Mouse (Mus musculus): Measurements from ENCODE around the gene Specc1. TPM values are rescaled to one million over a fixed set of nuclear protein-coding genes. Genes with fewer than 3 reads are reported as not detected.

Gene Specc1
- polyA plus RNA-seq, 1 experiment from 2014 or later: 41.3 TPM

DNA sequence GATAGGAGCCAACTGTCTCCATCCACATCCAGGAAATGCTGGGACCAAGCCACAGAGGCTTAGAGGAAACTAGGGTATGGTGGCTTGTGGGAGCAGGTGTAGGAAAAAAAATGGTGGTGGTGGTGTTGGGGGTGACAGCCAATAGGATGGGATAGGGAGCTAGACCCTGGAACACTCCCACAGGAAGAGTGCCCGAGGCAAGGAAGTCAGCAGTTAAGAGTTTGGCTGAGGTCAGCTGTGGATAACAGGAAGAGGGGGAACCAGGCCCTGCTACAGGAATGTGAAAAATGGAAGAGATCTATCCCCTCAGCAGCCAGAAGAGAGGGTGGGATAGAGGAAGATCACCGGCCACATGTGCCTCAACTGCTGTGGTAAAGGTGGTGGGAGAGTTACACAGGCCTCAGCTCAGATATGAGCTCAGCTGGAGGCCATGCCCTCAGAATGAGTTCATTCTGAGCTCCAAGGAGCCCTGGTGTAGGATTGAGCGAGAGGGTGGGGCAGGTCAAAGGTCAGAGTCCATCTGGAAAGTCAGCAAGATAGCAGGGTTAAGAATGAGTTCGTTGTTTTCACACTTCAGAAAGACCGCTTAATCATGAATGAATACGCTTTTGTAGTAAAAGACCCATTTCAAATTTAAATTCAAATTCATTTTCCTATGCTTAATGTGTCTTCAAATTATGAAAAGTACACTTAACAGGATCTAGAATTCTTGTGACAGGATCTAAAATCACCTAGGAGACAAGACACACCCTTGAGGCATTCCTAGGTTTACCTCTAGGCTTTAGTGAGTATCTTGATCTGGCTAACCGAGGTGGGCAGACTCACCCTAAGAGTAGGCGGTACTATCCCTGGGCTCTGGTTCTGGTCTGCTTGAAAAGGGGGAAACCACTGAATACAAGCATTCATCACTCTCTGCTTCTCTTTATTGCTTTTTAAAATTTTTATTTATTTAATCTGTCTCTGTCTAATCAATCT, 94.1 kb downstream of the Specc1 start:
- Histone ChIP-seq H3K36me3 (peaks cover 31% of the 10 kb centered on the region), H3K4me3 (replicated peaks) (no peak overlapping the region), H3K9ac (no peak overlapping the region), H3K9me3 (replicated peaks) (no peaks in the 10 kb centered on the region), H3K4me2 (no peak overlapping the region), H3K4me1 (replicated peaks) (peaks cover 9% of the 10 kb centered on the region; the same call in 1 of the 2 replicates), H3K27ac (no peak overlapping the region), H3K27me3 (no peaks in the 10 kb centered on the region)
- DNase-seq (no peak), ATAC-seq (ENCODE audit: low read depth) (peak; percentile 3; the same call in 1 of the 2 replicates)
- 72% methylated on average over 8 of the region's 8 CpGs for WGBS (ENCODE audit: insufficient replicate concordance)

DNA sequence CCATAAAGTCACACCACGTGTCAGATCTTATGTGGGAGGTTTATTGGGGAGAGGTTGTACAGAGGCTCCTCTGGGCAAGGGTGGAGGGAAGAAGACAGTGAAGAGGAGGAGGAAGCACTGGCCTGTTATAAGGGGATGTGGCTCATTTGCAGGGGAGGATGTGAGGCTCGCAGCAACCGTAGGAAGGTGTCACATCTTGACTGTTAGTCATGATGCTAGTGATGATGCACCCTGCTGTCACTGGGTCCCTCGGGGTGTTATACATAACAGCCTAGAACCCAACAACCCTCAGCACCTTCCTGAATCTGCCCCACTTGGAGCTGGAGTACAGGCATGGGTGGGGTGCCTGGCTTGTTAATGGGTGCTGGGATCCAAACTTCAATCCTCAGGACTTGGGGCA, 94.9 kb downstream of the Specc1 start:
- no peaks in the 10 kb centered on the region for H3K9me3 ChIP-seq (replicated peaks)
- H3K27ac ChIP-seq: no peak overlapping the region
- no peaks in the 10 kb centered on the region for H3K27me3 ChIP-seq
- H3K36me3 ChIP-seq: peaks cover 25% of the 10 kb centered on the region
- H3K4me1 ChIP-seq (replicated peaks): peaks cover 9% of the 10 kb centered on the region; the same call in 1 of the 2 replicates
- no peak overlapping the region for H3K4me3 ChIP-seq (replicated peaks)
- WGBS (ENCODE audit: insufficient replicate concordance): 76% methylated on average over 4 of the region's 4 CpGs
- no peak for DNase-seq
- no peak overlapping the region for H3K9ac ChIP-seq
- ATAC-seq (ENCODE audit: low read depth): no peak
- no peak overlapping the region for H3K4me2 ChIP-seq

DNA sequence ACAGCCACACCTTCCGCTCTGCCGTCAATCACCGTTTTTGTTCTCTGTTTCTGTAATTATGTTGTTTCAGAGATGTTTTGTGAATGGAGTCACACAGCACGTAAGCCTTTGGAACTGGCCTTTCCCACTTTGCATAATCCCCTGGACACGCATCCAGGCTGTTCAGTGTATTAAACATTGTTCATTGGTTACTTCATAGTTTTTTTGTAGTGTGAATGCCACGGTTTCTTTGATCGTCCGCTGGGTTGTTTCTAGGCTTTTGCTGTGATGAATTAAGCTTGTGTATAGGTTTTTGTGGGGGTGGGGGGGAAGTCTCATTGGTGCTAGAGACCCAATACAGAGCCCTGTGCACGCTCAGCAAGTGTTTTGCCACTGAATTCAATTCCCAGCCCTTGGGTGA, 97.4 kb downstream of the Specc1 start:
- DNase-seq (no peak), ATAC-seq (ENCODE audit: low read depth) (no peak)
- Histone ChIP-seq H3K4me2 (no peak overlapping the region), H3K4me3 (replicated peaks) (no peak overlapping the region), H3K4me1 (replicated peaks) (peaks cover 9% of the 10 kb centered on the region; the same call in 1 of the 2 replicates), H3K27ac (no peak overlapping the region), H3K27me3 (no peaks in the 10 kb centered on the region), H3K36me3 (peaks cover 25% of the 10 kb centered on the region), H3K9ac (no peak overlapping the region), H3K9me3 (replicated peaks) (no peaks in the 10 kb centered on the region)
- 90% methylated on average over 9 of the region's 9 CpGs for WGBS (ENCODE audit: insufficient replicate concordance)

DNA sequence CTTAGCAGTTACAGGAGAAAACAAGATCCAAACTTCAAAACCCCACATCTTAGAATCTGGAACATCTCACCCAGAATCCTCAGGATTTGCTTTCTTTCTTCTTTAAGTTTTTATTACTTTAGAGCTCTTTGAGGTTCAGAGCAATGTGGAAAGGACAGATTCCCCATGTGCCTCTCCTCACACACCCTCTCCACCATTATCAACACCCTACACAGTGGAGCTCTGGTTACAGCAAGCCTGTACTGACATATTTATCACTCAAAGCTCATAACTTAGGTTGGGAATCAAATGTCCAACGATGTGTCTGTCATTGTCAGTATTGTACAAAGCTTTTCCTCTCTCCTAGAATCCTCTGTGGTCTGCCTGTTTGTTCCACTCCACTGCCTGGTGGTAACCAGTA, 108.0 kb downstream of the Specc1 start:
- DNase-seq (no peak), ATAC-seq (ENCODE audit: low read depth) (peak; percentile 67; the same call in 1 of the 2 replicates)
- H3K27ac ChIP-seq: no peak overlapping the region
- H3K4me3 ChIP-seq (replicated peaks): no peak overlapping the region
- no peaks in the 10 kb centered on the region for H3K36me3 ChIP-seq
- no peaks in the 10 kb centered on the region for H3K9me3 ChIP-seq (replicated peaks)
- WGBS (ENCODE audit: insufficient replicate concordance): 8% methylated on average over 1 of the region's 1 CpGs
- no peak overlapping the region for H3K4me2 ChIP-seq
- H3K4me1 ChIP-seq (replicated peaks): peaks cover 44% of the 10 kb centered on the region
- no peak overlapping the region for H3K9ac ChIP-seq
- no peaks in the 10 kb centered on the region for H3K27me3 ChIP-seq

DNA sequence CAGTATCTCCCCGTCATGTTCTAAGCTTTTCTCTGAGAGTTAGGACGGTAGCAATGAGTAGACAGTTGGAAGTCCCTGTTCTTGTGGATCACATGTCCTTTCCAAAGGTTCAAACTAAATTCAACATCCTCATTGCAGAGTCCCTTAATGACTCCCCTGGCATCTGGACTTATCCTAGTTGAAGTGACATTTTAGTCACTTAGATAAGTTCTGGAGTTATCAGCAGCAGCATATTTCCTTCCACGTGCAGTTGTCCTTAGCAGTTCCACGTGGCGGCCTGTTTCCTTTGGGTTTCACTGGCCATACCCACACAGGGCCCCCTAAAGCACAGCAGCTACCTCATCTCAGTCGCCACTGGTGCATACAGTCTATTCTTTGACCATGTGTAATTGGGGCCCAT, 109.1 kb downstream of the Specc1 start:
- no peaks in the 10 kb centered on the region for H3K9me3 ChIP-seq (replicated peaks)
- H3K27ac ChIP-seq: no peak overlapping the region
- H3K4me1 ChIP-seq (replicated peaks): peaks cover 44% of the 10 kb centered on the region
- H3K36me3 ChIP-seq: no peaks in the 10 kb centered on the region
- ATAC-seq (ENCODE audit: low read depth): peak; percentile 63
- 14% methylated on average over 6 of the region's 6 CpGs for WGBS (ENCODE audit: insufficient replicate concordance)
- peak; percentile 17 for DNase-seq
- no peak overlapping the region for H3K4me2 ChIP-seq
- no peaks in the 10 kb centered on the region for H3K27me3 ChIP-seq
- no peak overlapping the region for H3K9ac ChIP-seq
- no peak overlapping the region for H3K4me3 ChIP-seq (replicated peaks)

DNA sequence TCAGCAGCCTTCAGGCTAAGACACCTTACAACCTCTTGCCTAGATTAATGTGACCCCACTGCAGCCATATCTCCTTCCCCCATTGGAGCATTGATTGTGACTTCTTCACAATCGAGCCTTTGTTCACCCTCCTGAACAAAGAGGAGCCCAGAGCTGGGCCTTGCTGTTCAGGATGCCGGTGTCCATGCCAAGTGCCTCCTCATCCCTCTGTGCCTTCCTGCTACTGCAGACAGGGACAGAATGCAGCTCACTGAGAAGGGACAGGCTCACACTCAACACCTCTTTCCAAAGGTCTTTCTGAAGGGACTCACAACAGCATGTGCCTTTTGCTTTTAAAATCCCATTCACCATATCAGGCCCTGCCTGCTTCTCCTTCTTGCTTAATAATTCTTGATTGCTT, 113.0 kb downstream of the Specc1 start:
- Histone ChIP-seq H3K4me1 (replicated peaks) (peaks cover 31% of the 10 kb centered on the region), H3K9ac (no peak overlapping the region), H3K9me3 (replicated peaks) (no peaks in the 10 kb centered on the region), H3K36me3 (peaks cover 2% of the 10 kb centered on the region; the same call in 1 of the 2 replicates), H3K4me3 (replicated peaks) (no peak overlapping the region), H3K27me3 (no peaks in the 10 kb centered on the region), H3K4me2 (no peak overlapping the region), H3K27ac (no peak overlapping the region)
- no peak for DNase-seq
- WGBS (ENCODE audit: insufficient replicate concordance): 76% methylated on average over 2 of the region's 2 CpGs
- no peak for ATAC-seq (ENCODE audit: low read depth)

DNA sequence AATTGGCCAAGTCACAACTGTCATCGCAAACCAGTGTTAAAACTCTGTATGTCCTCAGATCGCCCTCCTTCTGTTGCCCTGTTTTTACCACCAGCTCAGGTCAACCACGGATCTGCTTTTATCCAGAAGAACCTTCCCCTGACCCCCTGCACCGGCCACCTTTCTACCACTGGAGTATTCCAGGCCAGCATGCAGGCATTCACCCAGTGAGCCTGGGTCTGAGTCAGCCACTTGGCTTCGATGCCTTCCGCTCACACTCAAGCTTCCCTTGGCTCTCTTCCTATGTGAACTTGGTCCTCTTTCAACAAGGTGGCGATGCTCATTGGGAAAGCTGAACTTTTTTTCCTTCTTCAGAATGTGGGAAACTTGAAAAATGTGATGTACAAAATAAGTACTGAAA, 113.6 kb downstream of the Specc1 start:
- Histone ChIP-seq H3K9me3 (replicated peaks) (no peaks in the 10 kb centered on the region), H3K4me3 (replicated peaks) (no peak overlapping the region), H3K27me3 (no peaks in the 10 kb centered on the region), H3K36me3 (peaks cover 2% of the 10 kb centered on the region; the same call in 1 of the 2 replicates), H3K27ac (no peak overlapping the region), H3K9ac (no peak overlapping the region), H3K4me1 (replicated peaks) (peaks cover 27% of the 10 kb centered on the region), H3K4me2 (no peak overlapping the region)
- no peak for DNase-seq
- 86% methylated on average over 7 of the region's 7 CpGs for WGBS (ENCODE audit: insufficient replicate concordance)
- ATAC-seq (ENCODE audit: low read depth): no peak

DNA sequence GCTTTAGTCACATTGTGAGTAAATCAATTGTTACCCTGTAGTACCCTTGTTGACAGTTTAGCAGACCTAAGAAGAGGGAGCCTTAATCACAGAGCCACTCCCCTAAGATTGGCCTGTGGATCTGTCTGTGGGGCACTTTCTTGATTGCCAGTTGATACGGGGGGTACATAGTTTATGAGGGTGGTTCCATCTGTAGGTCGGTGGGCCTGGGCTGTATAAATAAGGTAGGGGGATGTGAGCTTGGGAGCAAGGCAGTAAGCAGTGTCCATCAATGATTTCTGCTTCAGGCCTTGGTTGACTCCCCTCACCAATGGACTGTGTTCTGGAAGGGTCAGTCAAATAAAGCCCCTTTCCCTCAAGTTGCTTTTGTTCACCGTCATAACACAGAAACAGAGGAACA, 115.8 kb downstream of the Specc1 start:
- H3K9me3 ChIP-seq (replicated peaks): no peaks in the 10 kb centered on the region
- no peaks in the 10 kb centered on the region; the same call in 1 of the 2 replicates for H3K27me3 ChIP-seq
- H3K9ac ChIP-seq: no peak overlapping the region
- H3K27ac ChIP-seq: no peak overlapping the region
- no peak overlapping the region for H3K4me2 ChIP-seq
- WGBS (ENCODE audit: insufficient replicate concordance): 80% methylated on average over 3 of the region's 3 CpGs
- peaks cover 34% of the 10 kb centered on the region for H3K4me1 ChIP-seq (replicated peaks)
- no peak overlapping the region for H3K4me3 ChIP-seq (replicated peaks)
- H3K36me3 ChIP-seq: peaks cover 2% of the 10 kb centered on the region; the same call in 1 of the 2 replicates
- no peak for DNase-seq
- no peak for ATAC-seq (ENCODE audit: low read depth)

DNA sequence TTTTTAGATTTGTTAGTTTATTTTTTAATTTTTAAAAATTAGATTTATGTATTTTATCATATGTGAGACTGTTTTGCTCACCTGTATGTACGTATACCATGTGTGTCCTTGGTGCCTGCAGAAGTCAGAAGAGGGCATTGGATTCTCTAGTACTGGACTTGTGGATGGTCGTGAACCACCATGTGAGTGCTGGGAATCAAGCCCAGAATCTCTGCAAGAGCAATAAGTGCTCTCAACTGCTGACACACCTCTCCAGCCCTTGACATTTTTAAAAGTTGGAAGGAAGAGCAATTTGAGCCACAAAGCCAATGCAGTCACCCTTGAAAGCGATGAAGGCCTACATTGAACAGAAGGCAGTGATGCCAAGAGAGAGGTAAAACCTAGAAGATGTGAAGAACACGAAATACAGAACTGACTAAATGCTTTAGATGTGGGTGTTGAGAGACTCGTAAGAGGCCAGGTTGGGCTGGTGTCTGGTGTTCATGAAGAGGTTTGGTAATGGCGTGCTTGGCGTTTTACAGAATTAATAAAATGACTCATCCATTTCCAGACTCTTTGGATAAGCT, 117.1 kb downstream of the Specc1 start:
- DNase-seq: no peak
- WGBS (ENCODE audit: insufficient replicate concordance): 84% methylated on average over 7 of the region's 7 CpGs
- Histone ChIP-seq H3K27ac (no peak overlapping the region), H3K4me1 (replicated peaks) (peaks cover 37% of the 10 kb centered on the region), H3K4me3 (replicated peaks) (no peak overlapping the region), H3K4me2 (no peak overlapping the region), H3K27me3 (no peaks in the 10 kb centered on the region; the same call in 1 of the 2 replicates), H3K36me3 (peaks cover 2% of the 10 kb centered on the region; the same call in 1 of the 2 replicates), H3K9ac (no peak overlapping the region), H3K9me3 (replicated peaks) (no peaks in the 10 kb centered on the region)
- no peak for ATAC-seq (ENCODE audit: low read depth)

DNA sequence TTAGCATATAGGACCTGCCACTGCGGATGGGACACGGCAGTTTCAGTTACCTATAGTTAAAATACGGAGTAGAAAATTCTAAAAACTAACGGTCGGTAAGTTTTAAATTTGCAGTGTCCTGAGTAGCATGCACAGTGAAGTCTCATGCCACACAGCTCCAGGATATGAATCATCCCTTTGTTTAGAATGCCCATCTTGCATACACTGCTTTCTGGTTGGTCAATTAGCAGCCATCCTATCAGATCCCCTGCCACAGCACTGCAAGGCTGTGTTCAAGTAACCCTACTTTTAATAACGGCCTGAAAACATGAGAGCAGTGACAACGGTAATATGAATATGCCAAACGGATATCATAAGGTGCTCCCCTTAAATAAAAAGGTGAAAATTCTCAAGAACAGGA, 118.0 kb downstream of the Specc1 start:
- ATAC-seq (ENCODE audit: low read depth) (no peak), DNase-seq (no peak)
- Histone ChIP-seq H3K9me3 (replicated peaks) (no peaks in the 10 kb centered on the region), H3K4me2 (no peak overlapping the region), H3K4me1 (replicated peaks) (peaks cover 30% of the 10 kb centered on the region), H3K36me3 (peaks cover 2% of the 10 kb centered on the region; the same call in 1 of the 2 replicates), H3K4me3 (replicated peaks) (no peak overlapping the region), H3K27me3 (no peaks in the 10 kb centered on the region; the same call in 1 of the 2 replicates), H3K9ac (no peak overlapping the region), H3K27ac (no peak overlapping the region)
- WGBS (ENCODE audit: insufficient replicate concordance): 85% methylated on average over 8 of the region's 8 CpGs

DNA sequence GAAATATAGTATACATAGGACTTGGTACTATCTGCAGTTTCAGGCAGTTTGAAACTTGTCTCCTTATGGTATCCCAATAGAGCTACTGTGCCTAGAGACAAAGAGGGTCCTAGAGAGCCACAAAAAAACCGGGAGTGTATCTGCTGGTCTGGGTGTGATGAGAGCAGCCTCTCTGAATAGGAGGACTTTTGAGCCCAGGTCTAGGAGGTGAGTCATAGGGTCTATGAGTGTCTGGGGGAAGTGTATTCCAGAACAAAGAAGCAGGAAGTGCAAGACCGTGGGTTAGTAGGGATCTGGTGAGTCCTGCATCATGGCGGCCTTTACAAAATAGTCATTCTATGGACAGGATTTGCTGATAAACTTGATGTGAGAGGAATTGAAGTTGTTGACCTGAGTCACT, 118.5 kb downstream of the Specc1 start:
- Histone ChIP-seq H3K4me3 (replicated peaks) (no peak overlapping the region), H3K27ac (no peak overlapping the region), H3K9ac (no peak overlapping the region), H3K9me3 (replicated peaks) (no peaks in the 10 kb centered on the region), H3K4me2 (no peak overlapping the region), H3K27me3 (no peaks in the 10 kb centered on the region; the same call in 1 of the 2 replicates), H3K36me3 (peaks cover 2% of the 10 kb centered on the region; the same call in 1 of the 2 replicates), H3K4me1 (replicated peaks) (peaks cover 34% of the 10 kb centered on the region)
- WGBS (ENCODE audit: insufficient replicate concordance): 65% methylated on average over 3 of the region's 3 CpGs
- ATAC-seq (ENCODE audit: low read depth): no peak
- DNase-seq: no peak

All from liver, embryonic 13.5 days (tissue).